Mouse (Mus musculus): ENCODE results near the gene Enthd1. TPM values are rescaled to one million over a fixed set of nuclear protein-coding genes. Genes with fewer than 3 reads are reported as not detected.

The Enthd1 gene
- polyA plus RNA-seq, 1 experiment from 2014 or later, result not detected

GRCm38 (mm10) chr15:80407873-80408272 lies 157.1 kb downstream of the Enthd1 start:
- H3K9me3 ChIP-seq (ENCODE audit: low read length), result no peaks in the 10 kb centered on the region
- H3K27ac ChIP-seq (ENCODE audit: low read length), result peak overlapping the region; percentile 30; the same call in 1 of the 2 replicates
- ATAC-seq (ENCODE audit: low FRiP score, low TSS enrichment), result peak; percentile 83

More at GRCm38 (mm10) chr15:80407873-80408272, 157.1 kb downstream of the Enthd1 start:
- Histone ChIP-seq H3K27me3 (ENCODE audit: insufficient read depth, low read length) (no peaks in the 10 kb centered on the region), H3K4me1 (ENCODE audit: insufficient read depth, low read length) (peaks cover 17% of the 10 kb centered on the region), H3K4me2 (replicated peaks; ENCODE audit: low read depth, low read length) (no peak overlapping the region), H3K9ac (replicated peaks; ENCODE audit: low read length) (no peak overlapping the region), H3K36me3 (ENCODE audit: insufficient read depth, low read length) (no peaks in the 10 kb centered on the region), H3K4me3 (ENCODE audit: low read length) (no peak overlapping the region)
- WGBS, result 5% methylated on average over 1 of the region's 1 CpGs

Other genes starting within 250 kb of the Enthd1 start
- gene Grap2, start 7.4 kb upstream of the Enthd1 start, polyA plus RNA-seq (2015; fragmentation: Nextera tagmentation; extraction: Ambion mirVana), result 0.62 and 0.81 TPM in 2 replicates
- 5.4 and 6.3 TPM in 2 replicates for gene Fam83f, start 106.7 kb upstream of the Enthd1 start, polyA plus RNA-seq (2015; fragmentation: Nextera tagmentation; extraction: Ambion mirVana)
- gene Tnrc6b, start 146.2 kb upstream of the Enthd1 start, polyA plus RNA-seq (2015; fragmentation: Nextera tagmentation; extraction: Ambion mirVana), result 27.4 and 33.9 TPM in 2 replicates